8 mouse cellular contexts compared by ENCODE assay signal in the genomic region with DNA sequence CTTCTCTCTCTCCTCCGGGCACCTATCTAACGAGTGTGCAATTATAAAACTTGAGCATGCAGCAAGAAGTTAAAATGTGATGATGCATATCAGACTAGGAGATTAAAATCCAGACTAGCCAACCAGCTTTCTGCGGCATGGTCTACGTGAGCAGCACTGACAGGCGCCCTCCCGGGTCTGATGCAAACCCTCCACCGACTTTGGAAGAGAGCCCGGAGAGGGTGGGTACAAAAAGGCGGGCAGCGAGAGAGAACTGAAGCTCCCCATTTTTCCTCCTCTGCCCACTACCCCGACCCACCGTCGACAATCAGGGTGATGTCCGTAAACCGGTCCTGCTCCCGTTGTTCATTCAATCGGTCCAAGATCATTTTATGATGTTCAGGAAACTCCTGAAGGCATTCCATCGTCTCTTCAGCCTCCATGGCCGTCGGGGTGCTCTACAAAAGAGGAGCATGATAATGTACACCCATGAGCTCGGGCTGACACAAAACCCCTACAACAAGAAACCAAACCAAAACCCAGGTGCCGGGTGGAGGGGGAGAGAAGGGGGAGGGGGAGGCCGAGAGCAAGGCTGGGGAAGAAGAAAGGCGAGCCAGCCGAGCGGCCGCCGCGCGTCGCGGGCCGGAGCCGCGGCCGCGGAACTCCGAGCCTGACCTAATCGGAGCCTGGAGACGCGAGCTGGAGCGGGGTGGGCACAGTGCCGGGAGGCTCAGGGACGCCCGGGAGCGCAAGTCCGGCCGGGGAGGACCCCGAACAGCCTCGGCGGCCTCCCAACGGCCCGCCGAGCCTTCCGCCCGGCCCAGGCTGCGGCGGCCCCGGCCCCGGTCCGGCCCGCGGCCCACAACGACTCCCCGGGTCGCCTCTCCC. TPM values are rescaled to one million over a fixed set of nuclear protein-coding genes. Genes with fewer than 3 reads are reported as not detected.
DNase-seq lines count a peak whose midpoint lies in the region; ATAC-seq and TF ChIP-seq lines count a peak whose summit lies in the region.

No protein-coding gene starts in this region.

- no peak for TF ChIP-seq POLR2A in heart, adult 2 months (IDR thresholded peaks at IDR 0.05; ENCODE audit: insufficient read depth, low read depth, low read length)

- no peaks in the 10 kb centered on the region for H3K27me3 ChIP-seq in embryonic facial prominence, embryonic 13.5 days
- H3K27me3 ChIP-seq in heart, adult 2 months (ENCODE audit: control insufficient read depth, insufficient read depth, low read length): no peaks in the 10 kb centered on the region
- no peaks in the 10 kb centered on the region for H3K27me3 ChIP-seq in limb, embryonic 13.5 days
- H3K27me3 ChIP-seq in midbrain, embryonic 14.5 days (ENCODE audit: control insufficient read depth, insufficient read depth, low read length): no peaks in the 10 kb centered on the region

- H3K4me1 ChIP-seq in embryonic facial prominence, embryonic 13.5 days: peaks cover 19% of the 10 kb centered on the region
- H3K4me1 ChIP-seq in heart, adult 2 months (ENCODE audit: control insufficient read depth, insufficient read depth, low read length): peaks cover 2% of the 10 kb centered on the region
- H3K4me1 ChIP-seq in limb, embryonic 13.5 days: peaks cover 16% of the 10 kb centered on the region
- H3K4me1 ChIP-seq in midbrain, embryonic 14.5 days (ENCODE audit: control insufficient read depth, insufficient read depth, low read length): peaks cover 20% of the 10 kb centered on the region

- peak overlapping the region; percentile 97 for H3K27ac ChIP-seq in embryonic facial prominence, embryonic 13.5 days
- H3K27ac ChIP-seq in heart, adult 2 months: peak overlapping the region; percentile 99
- H3K27ac ChIP-seq in limb, embryonic 13.5 days: peak overlapping the region; percentile 96
- H3K27ac ChIP-seq in midbrain, embryonic 14.5 days (replicated peaks; ENCODE audit: low read depth, low read length): peak overlapping the region; percentile 97

- H3K36me3 ChIP-seq in embryonic facial prominence, embryonic 13.5 days: peaks cover 30% of the 10 kb centered on the region
- H3K36me3 ChIP-seq in heart, adult 2 months (ENCODE audit: control insufficient read depth, insufficient read depth, low read length): peaks cover 19% of the 10 kb centered on the region
- H3K36me3 ChIP-seq in limb, embryonic 13.5 days: peaks cover 30% of the 10 kb centered on the region
- peaks cover 29% of the 10 kb centered on the region for H3K36me3 ChIP-seq in midbrain, embryonic 14.5 days (ENCODE audit: control insufficient read depth, insufficient read depth, low read length)

- H3K9me3 ChIP-seq in embryonic facial prominence, embryonic 13.5 days: no peaks in the 10 kb centered on the region
- no peaks in the 10 kb centered on the region for H3K9me3 ChIP-seq in limb, embryonic 13.5 days
- no peaks in the 10 kb centered on the region for H3K9me3 ChIP-seq in midbrain, embryonic 14.5 days (ENCODE audit: control insufficient read depth, low read length)

- peak; percentile 56; the same call in 1 of the 2 replicates for ATAC-seq in embryonic facial prominence, embryonic 13.5 days (ENCODE audit: insufficient number of reproducible peaks, insufficient read depth, low FRiP score, low TSS enrichment, low read depth)
- peak; percentile 63 for ATAC-seq in limb, embryonic 13.5 days (ENCODE audit: low FRiP score, low read depth)
- ATAC-seq in midbrain, embryonic 14.5 days (ENCODE audit: low FRiP score, low TSS enrichment): peak; percentile 66

- under 1% methylated on average over 41 of the region's 66 CpGs for WGBS in embryonic facial prominence, embryonic 13.5 days
- under 1% methylated on average over 52 of the region's 66 CpGs for WGBS in heart, adult 2 months
- WGBS in limb, embryonic 13.5 days: 1% methylated on average over 41 of the region's 66 CpGs
- WGBS in midbrain, embryonic 14.5 days: under 1% methylated on average over 56 of the region's 66 CpGs

- H3K9ac ChIP-seq in embryonic facial prominence, embryonic 13.5 days: peak overlapping the region; percentile 99
- peak overlapping the region; percentile 94 for H3K9ac ChIP-seq in heart, adult 2 months (ENCODE audit: low read depth, low read length)
- peak overlapping the region; percentile 93 for H3K9ac ChIP-seq in limb, embryonic 13.5 days
- H3K9ac ChIP-seq in midbrain, embryonic 14.5 days (replicated peaks; ENCODE audit: low read length): peak overlapping the region; percentile 89

- peak overlapping the region; percentile 90 for H3K4me3 ChIP-seq in embryonic facial prominence, embryonic 13.5 days
- H3K4me3 ChIP-seq in heart, adult 2 months: peak overlapping the region; percentile 81
- H3K4me3 ChIP-seq in limb, embryonic 13.5 days: peak overlapping the region; percentile 81
- H3K4me3 ChIP-seq in midbrain, embryonic 14.5 days (replicated peaks; ENCODE audit: low read depth, low read length): peak overlapping the region; percentile 80

- TF ChIP-seq CTCF in heart, adult 2 months (IDR thresholded peaks at IDR 0.05): no peak

- H3K4me2 ChIP-seq in embryonic facial prominence, embryonic 13.5 days: peak overlapping the region; percentile 80
- H3K4me2 ChIP-seq in limb, embryonic 13.5 days (replicated peaks): peak overlapping the region; percentile 69
- peak overlapping the region; percentile 54 for H3K4me2 ChIP-seq in midbrain, embryonic 14.5 days (ENCODE audit: low read length)

- no peak for TF ChIP-seq EP300 in heart, adult 2 months (IDR thresholded peaks at IDR 0.05; ENCODE audit: insufficient read depth, low read depth, low read length)

- peak; percentile 76 for DNase-seq in A20 (ENCODE audit: low read depth, low spot score)
- DNase-seq in adrenal gland, postnatal 4 days (ENCODE audit: low spot score in 2 of 2): peak; percentile 27 to 42
- peak; percentile 47 to 55 for DNase-seq in heart, adult 2 months
- DNase-seq in kidney, adult 8-10 months: peak; percentile 29 to 31
- peak; percentile 82 for DNase-seq in midbrain, embryonic 14.5 days
- DNase-seq in spleen, postnatal 36 days (ENCODE audit: low spot score in 2 of 2): peak; percentile 24 to 41

- H3K79me2 ChIP-seq in heart, adult 2 months (replicated peaks; ENCODE audit: control insufficient read depth, insufficient read depth, low read length): no peaks in the 10 kb centered on the region

- intact Hi-C loops in heart, adult 2 months (cut with DNase I): loop anchor here (2.0 to 5.0 kb wide), 3 partner anchors 33 to 99 kb away; partner anchors contain the start of genes Hmgcs1 and Nim1k

RNA-seq across cellular contexts. Expression of gene Zfp131, which starts 0.6 kb away (rescaled TPM):
- total RNA-seq in adrenal gland, postnatal 4 days (2021): 10 to 100 TPM; 39.1 to 41.9 TPM
- 45.0 and 48.6 TPM in 2 replicates for polyA plus RNA-seq in embryonic facial prominence, embryonic 13.5 days (2015; fragmentation: Nextera tagmentation; extraction: Ambion mirVana)
- total RNA-seq in heart, adult 2 months (2021): 10 to 100 TPM; 18.4 to 18.7 TPM
- polyA plus RNA-seq in heart, adult 2 months (2012; rRNA removed): 5.0 and 7.3 TPM in 2 replicates
- polyA plus RNA-seq in limb, embryonic 13.5 days (2015; fragmentation: Nextera tagmentation; extraction: Ambion mirVana): 41.3 and 42.3 TPM in 2 replicates
- 35.2 and 36.3 TPM in 2 replicates for polyA plus RNA-seq in midbrain, embryonic 14.5 days (2014; fragmentation: Nextera tagmentation; extraction: Ambion mirVana)

RNA-seq across cellular contexts. Expression of gene Nim1k, which starts 34.4 kb away (rescaled TPM):
- total RNA-seq in adrenal gland, postnatal 4 days (2021): 1 to 10 TPM; 3.9 to 4.4 TPM
- 0.77 and 1.4 TPM in 2 replicates for polyA plus RNA-seq in embryonic facial prominence, embryonic 13.5 days (2015; fragmentation: Nextera tagmentation; extraction: Ambion mirVana)
- total RNA-seq in heart, adult 2 months (2021): 1 to 10 TPM; 1.2 to 1.8 TPM
- 0.64 and 1.2 TPM in 2 replicates for polyA plus RNA-seq in heart, adult 2 months (2012; rRNA removed)
- 2.3 and 2.8 TPM in 2 replicates for polyA plus RNA-seq in limb, embryonic 13.5 days (2015; fragmentation: Nextera tagmentation; extraction: Ambion mirVana)
- polyA plus RNA-seq in midbrain, embryonic 14.5 days (2014; fragmentation: Nextera tagmentation; extraction: Ambion mirVana): 3.8 and 4.4 TPM in 2 replicates

RNA-seq across cellular contexts. Expression of gene AF067063, which starts 39.9 kb away (rescaled TPM):
- total RNA-seq in adrenal gland, postnatal 4 days (2021): not detected
- polyA plus RNA-seq in embryonic facial prominence, embryonic 13.5 days (2015; fragmentation: Nextera tagmentation; extraction: Ambion mirVana): not detected in 2 replicates
- not detected for total RNA-seq in heart, adult 2 months (2021)
- not detected in 2 replicates for polyA plus RNA-seq in heart, adult 2 months (2012; rRNA removed)
- polyA plus RNA-seq in limb, embryonic 13.5 days (2015; fragmentation: Nextera tagmentation; extraction: Ambion mirVana): not detected in 2 replicates
- polyA plus RNA-seq in midbrain, embryonic 14.5 days (2014; fragmentation: Nextera tagmentation; extraction: Ambion mirVana): not detected in 2 replicates

RNA-seq across cellular contexts. Expression of gene D13Ertd608e, which starts 45.7 kb away (rescaled TPM):
- total RNA-seq in adrenal gland, postnatal 4 days (2021): not detected
- polyA plus RNA-seq in embryonic facial prominence, embryonic 13.5 days (2015; fragmentation: Nextera tagmentation; extraction: Ambion mirVana): not detected in 2 replicates
- not detected for total RNA-seq in heart, adult 2 months (2021)
- polyA plus RNA-seq in heart, adult 2 months (2012; rRNA removed): not detected in 2 replicates
- not detected in 2 replicates for polyA plus RNA-seq in limb, embryonic 13.5 days (2015; fragmentation: Nextera tagmentation; extraction: Ambion mirVana)
- polyA plus RNA-seq in midbrain, embryonic 14.5 days (2014; fragmentation: Nextera tagmentation; extraction: Ambion mirVana): not detected in 2 replicates

Comparison
In these comparisons a context has a peak if more than half of its experiments do, and no peak if none do; other contexts are left out.
1. Peak in every context shown above with its lines: DNase-seq, ATAC-seq, H3K4me3 ChIP-seq and H3K27ac ChIP-seq.
2. DNase-seq: peak in every context shown above with its lines; median percentile 82 in midbrain, embryonic 14.5 days; 76 in A20; 51 in heart, adult 2 months; 34 in adrenal gland, postnatal 4 days; 32 in spleen, postnatal 36 days; 30 in kidney, adult 8-10 months.